Mouse (Mus musculus) forebrain, embryonic 10.5 days (tissue): ENCODE data around the gene Gjc2. TPM values are rescaled to one million over a fixed set of nuclear protein-coding genes. Genes with fewer than 3 reads are reported as not detected.
"Not testable (repeated sequence)": the region's sequence is repeated elsewhere in the genome, so short reads cannot be mapped to it uniquely, and the experiment has no call there.

Experiments used
- DNase-seq: peaks from one replicate; pipeline ENCODE4 v3.0.0-alpha.2; 2017; ENCODE audit warnings: low spot score; ENCODE audit errors: extremely low spot score
- H3K27ac ChIP-seq: fragments of 300-500 bp; sonication (generic); 2 replicates; pipeline ENCODE4 v1.5.1; 2016; ENCODE audit warnings: mild to moderate bottlenecking
- H3K27me3 ChIP-seq: fragments of 300-500 bp; sonication (generic); 2 replicates; pipeline ENCODE4 v1.6.1; 2016; ENCODE audit warnings: mild to moderate bottlenecking; ENCODE audit not compliant: poor library complexity, severe bottlenecking
- H3K36me3 ChIP-seq: fragments of 300-500 bp; sonication (generic); replicated peaks from 2 replicates; pipeline ENCODE4 v1.6.1; 2016; ENCODE audit warnings: mild to moderate bottlenecking, moderate library complexity
- H3K4me1 ChIP-seq: fragments of 300-500 bp; sonication (generic); 2 replicates; pipeline ENCODE4 v1.6.1; 2016
- H3K4me3 ChIP-seq: fragments of 300-500 bp; sonication (generic); 2 replicates; pipeline ENCODE4 v1.5.1; 2016; ENCODE audit warnings: mild to moderate bottlenecking, moderate library complexity
- H3K9me3 ChIP-seq: fragments of 300-500 bp; sonication (generic); 2 replicates; pipeline ENCODE4 v1.6.1; 2016; ENCODE audit warnings: mild to moderate bottlenecking, moderate library complexity
- WGBS: fragments of 180-500 bp; shearing (Covaris S2); methylation state at CpG from one replicate; pipeline ENCODE4 v1.1.7; 2016; 5-methylcytosine and 5-hydroxymethylcytosine counted together
- polyA plus RNA-seq: library from polyadenylated mRNA; unstranded; fragments of >200 nt; fragmentation: Nextera tagmentation; extraction: Ambion mirVana; gene quantifications from 2 replicates; pipeline ENCODE4 v1.2.1, GENCODE M21; 2016

Gjc2 gene
- polyA plus RNA-seq, 1 experiment from 2014 or later, result not detected

DNA sequence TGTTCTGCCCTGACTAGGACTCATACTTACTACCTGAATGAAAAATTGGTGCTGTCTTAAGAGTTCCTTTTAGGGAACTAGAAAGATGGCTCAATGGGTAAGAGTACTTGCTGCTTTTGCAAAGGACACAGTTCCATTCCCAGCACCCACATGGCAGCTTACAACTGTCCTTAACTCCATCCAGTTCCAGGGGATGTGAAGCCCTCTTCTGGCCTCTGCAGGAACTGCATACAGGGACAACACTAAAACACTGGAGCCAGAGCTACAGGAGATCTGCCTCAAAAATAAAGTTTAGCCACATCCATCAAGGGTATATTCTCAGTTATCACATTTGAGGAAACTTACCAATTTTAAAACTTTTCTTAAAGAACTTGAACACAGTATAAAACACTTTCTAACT lies 36.1 kb upstream of the Gjc2 start:
- H3K36me3 ChIP-seq, result peaks cover 96% of the 10 kb centered on the region
- H3K27me3 ChIP-seq, result no peaks in the 10 kb centered on the region
- no peak overlapping the region for H3K4me3 ChIP-seq
- H3K4me1 ChIP-seq, result 0 out of 2 replicates have a peak, but pooled peaks cover 13% of the 10 kb centered on the region
- H3K27ac ChIP-seq, result no peak overlapping the region
- no peaks in the 10 kb centered on the region for H3K9me3 ChIP-seq
- no peak for DNase-seq

DNA sequence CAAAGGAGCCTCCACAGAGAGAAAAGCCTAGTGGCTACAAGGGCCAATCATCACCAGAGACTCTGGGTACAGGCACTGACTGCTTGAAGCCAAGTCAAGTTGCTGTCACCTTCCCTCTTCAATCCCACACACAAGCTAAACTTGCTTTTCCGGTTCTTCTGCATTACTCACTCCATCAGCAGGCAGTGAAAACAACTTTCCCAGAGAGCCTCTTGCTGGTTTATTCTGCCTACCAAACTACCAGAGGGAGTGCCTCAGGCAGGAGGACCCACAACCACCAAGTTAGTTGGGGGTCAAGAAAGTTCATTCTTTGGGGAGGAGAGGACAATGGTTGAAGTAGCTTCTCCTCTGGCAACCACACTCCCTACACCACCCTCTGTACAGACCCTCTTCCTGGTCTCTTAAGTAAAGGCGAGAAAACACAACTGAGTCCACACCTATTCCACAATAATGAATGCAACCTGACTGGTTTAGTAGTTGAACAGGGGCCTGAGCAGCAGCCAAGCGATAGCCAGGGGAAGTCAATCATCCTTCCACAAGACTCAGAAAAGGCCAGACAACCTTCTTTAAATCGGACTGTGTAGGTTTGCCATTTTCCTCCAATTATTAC lies 35.5 kb upstream of the Gjc2 start:
- 0 out of 2 replicates have a peak, but pooled peaks cover 8% of the 10 kb centered on the region for H3K4me1 ChIP-seq
- peaks cover 96% of the 10 kb centered on the region for H3K36me3 ChIP-seq
- no peak for DNase-seq
- H3K4me3 ChIP-seq, result no peak overlapping the region
- H3K27ac ChIP-seq, result no peak overlapping the region
- H3K27me3 ChIP-seq, result no peaks in the 10 kb centered on the region
- 85% methylated on average over 4 of the region's 4 CpGs for WGBS
- no peaks in the 10 kb centered on the region for H3K9me3 ChIP-seq

DNA sequence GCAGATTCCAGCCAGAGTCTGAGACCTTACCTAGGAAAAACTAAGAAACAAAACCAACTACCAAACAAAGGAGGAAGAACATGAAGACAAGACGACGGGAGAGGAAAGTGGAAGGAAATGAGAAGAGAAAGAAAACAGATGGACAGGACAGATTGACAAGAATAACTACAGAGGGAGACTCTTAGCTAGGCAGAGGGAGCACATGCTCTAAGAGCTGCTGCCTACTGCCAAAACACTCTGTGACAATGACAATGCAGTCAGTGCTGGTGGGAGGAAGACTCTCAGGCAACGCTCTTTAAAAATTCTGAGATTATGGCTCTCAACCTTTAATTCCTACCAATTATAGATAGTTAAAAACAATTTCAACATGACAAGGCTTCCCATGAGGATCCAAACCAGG lies 33.9 kb upstream of the Gjc2 start:
- no peak for DNase-seq
- 91% methylated on average over 3 of the region's 3 CpGs for WGBS
- Histone ChIP-seq H3K27ac (no peak overlapping the region), H3K27me3 (no peaks in the 10 kb centered on the region), H3K4me3 (no peak overlapping the region), H3K4me1 (0 out of 2 replicates have a peak, but pooled peaks cover 8% of the 10 kb centered on the region), H3K36me3 (peaks cover 97% of the 10 kb centered on the region), H3K9me3 (no peaks in the 10 kb centered on the region)

DNA sequence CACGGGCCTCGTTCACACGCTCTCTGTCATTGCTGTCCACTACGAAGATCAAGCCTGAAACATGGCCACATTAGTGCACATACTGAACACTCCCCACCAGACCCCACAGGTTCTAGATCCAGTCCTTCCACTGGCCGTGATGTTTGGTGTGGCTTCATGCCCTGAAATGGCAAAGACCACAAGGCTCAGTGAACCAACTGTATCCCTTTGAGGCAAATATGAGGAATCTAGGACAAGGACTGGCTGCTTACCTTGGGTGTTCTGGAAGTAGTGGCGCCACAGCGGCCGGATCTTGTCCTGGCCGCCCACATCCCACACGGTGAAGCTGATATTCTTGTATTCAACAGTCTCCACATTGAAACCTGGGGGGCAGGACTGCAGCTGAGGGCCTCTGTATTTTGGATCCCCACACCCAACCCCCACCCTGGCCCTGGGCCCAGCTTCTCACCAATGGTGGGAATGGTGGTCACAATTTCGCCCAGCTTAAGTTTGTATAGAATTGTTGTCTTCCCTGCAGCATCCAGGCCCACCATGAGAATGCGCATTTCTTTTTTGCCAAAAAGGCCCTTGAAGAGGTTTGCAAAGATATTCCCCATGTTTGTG lies 30.0 kb upstream of the Gjc2 start:
- WGBS, result 93% methylated on average over 12 of the region's 12 CpGs
- peaks cover 29% of the 10 kb centered on the region for H3K4me1 ChIP-seq
- no peak overlapping the region for H3K27ac ChIP-seq
- H3K4me3 ChIP-seq, result no peak overlapping the region
- DNase-seq, result no peak
- peaks cover 90% of the 10 kb centered on the region for H3K36me3 ChIP-seq
- no peaks in the 10 kb centered on the region for H3K27me3 ChIP-seq
- H3K9me3 ChIP-seq, result no peaks in the 10 kb centered on the region

DNA sequence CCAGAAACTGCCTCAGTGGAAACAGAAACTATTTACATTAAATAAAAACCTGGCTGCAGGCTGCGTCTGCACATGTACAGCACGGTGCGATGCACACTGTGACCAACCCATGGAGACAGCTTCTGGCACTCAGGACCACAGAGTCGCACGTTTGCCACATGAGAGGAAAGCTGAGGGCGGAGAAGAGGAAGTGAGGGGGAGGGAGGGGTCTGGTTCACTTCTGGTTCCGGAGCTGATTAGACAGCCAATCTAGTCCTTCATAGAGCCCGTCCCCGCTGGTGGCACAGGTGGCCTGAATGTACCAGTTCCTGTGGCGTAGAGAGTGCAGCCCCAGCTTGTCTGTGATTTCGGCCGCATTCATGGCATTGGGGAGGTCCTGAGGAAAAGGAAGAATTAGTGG lies 29.3 kb upstream of the Gjc2 start:
- peaks cover 84% of the 10 kb centered on the region for H3K36me3 ChIP-seq
- DNase-seq, H3K4me3 ChIP-seq, H3K27me3 ChIP-seq, H3K27ac ChIP-seq, H3K9me3 ChIP-seq: not testable (repeated sequence)
- 88% methylated on average over 12 of the region's 12 CpGs for WGBS
- H3K4me1 ChIP-seq, result peaks cover 31% of the 10 kb centered on the region

DNA sequence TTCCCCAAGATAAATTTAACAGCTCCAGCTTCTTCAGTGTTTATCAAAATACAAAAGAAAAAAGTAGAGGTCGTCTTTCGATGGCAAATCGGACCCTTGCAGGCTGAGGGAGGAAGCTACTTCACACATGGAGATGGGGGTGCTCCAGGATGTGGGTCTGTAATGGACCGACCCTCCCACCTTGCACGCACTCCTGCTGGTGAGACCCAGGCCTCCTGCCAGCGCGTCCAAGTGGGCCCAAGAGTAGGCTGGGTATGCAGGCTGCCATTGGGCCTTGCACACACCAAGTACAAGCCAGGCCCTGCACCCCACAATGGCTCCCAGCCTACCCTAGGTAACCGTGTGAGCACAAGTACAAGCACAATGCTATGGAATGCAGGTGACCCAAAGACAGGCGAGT lies 28.5 kb upstream of the Gjc2 start:
- DNase-seq, H3K27me3 ChIP-seq, H3K4me3 ChIP-seq, H3K27ac ChIP-seq, H3K9me3 ChIP-seq: not testable (repeated sequence)
- peaks cover 82% of the 10 kb centered on the region for H3K36me3 ChIP-seq
- peaks cover 31% of the 10 kb centered on the region for H3K4me1 ChIP-seq
- 91% methylated on average over 9 of the region's 9 CpGs for WGBS

DNA sequence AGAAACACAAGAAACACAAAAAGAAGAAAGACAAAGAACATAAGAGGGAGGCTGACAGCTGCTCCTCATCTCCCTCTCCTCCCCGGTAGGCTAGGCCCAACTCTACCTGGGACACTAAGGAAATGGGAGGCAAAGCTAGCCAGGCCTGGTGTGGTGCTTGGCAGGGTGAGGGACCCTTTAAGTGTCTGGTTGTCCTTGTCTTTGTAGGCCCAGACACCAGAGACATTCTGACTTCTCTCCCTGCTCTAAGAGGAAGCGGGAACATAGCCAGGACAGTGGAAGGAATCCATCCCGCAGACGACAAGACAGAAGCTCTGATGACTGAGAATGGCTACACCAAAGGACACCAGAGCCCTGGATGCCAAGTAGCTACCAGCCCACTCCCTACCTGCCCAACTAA lies 27.0 kb upstream of the Gjc2 start:
- H3K9me3 ChIP-seq, result no peaks in the 10 kb centered on the region
- DNase-seq, result no peak
- no peak overlapping the region for H3K27ac ChIP-seq
- 91% methylated on average over 4 of the region's 4 CpGs for WGBS
- H3K4me3 ChIP-seq, result no peak overlapping the region
- H3K4me1 ChIP-seq, result peaks cover 31% of the 10 kb centered on the region
- peaks cover 82% of the 10 kb centered on the region for H3K36me3 ChIP-seq
- H3K27me3 ChIP-seq, result no peaks in the 10 kb centered on the region

DNA sequence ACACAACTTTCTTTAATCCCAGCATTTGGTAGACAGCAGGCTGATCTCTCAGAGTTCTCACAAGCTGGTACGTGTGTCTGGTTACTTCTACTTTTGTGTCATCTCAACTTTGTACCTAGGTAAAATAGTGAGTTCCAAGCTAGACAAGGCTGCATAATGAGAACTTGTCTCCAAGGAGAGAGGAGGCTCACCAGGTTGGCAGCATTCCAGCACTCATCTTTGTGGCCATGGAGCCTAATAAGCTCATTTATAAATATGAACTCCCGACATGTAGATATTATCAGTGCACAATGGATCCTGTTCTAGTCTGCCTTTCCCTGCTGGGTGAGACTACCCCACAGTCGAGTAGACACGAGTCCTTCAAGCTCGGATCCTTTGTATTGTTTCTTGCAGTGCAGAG lies 26.6 kb upstream of the Gjc2 start:
- no peak for DNase-seq
- Histone ChIP-seq H3K9me3 (no peaks in the 10 kb centered on the region), H3K36me3 (peaks cover 82% of the 10 kb centered on the region), H3K4me1 (peaks cover 31% of the 10 kb centered on the region), H3K27ac (no peak overlapping the region), H3K4me3 (peak overlapping the region; percentile 92), H3K27me3 (no peaks in the 10 kb centered on the region)
- 83% methylated on average over 5 of the region's 5 CpGs for WGBS

DNA sequence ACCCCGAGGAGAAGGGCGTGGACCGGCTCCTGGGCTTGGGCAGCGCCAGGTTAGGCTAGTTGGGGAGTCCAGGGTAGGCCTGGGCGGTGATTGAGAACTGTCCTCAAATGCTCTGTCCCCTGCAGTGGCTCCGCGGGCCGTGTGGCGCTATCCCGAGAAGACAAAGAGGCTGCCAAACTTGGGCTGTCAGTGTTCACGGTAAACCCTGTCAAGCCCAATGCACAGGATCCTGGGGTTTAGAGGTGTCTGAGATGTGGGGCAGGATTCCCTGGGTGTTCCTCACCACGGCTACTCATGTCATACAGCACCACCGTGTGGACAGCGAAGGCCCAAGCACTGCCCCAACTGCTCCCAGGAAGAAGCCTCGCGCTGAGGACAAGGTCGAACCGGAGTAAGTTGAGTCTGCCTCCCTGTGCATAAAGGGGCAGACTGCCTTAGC lies 26.0 kb upstream of the Gjc2 start:
- H3K27ac ChIP-seq, result peak overlapping the region; percentile 95
- H3K4me3 ChIP-seq, result peak overlapping the region; percentile 92
- peaks cover 82% of the 10 kb centered on the region for H3K36me3 ChIP-seq
- WGBS, result 16% methylated on average over 18 of the region's 18 CpGs
- H3K27me3 ChIP-seq, result no peaks in the 10 kb centered on the region
- no peaks in the 10 kb centered on the region for H3K9me3 ChIP-seq
- DNase-seq, result peak; percentile 68
- peaks cover 31% of the 10 kb centered on the region for H3K4me1 ChIP-seq

DNA sequence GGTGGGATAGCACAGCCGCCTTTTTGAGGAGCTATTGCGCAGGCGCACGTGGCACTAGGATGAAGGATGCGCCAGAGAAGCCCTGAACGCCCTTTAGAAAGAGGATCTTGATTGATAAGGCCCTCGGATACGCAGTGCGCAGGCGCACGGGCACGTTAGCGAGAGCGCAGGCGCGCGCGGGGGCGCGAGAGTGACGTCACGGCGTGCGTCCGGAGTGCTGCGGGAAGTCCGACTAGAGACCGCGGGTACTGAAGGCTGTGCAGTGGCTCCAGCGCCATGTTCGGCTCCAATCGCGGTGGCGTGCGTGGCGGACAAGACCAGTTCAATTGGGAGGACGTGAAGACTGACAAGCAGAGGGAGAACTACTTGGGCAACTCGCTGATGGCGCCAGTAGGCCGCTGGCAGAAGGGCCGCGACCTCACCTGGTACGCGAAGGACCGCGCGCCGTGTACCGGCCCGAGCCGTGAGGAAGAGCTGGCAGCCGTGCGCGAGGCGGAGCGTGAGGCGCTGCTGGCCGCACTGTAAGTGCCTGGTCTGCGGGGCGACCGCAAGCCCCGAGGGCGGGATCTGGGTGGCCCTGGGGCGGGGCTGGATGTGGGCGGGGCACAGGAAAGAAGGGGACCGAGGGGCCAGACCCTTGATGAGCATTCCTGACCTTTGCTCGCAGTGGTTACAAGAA lies 25.3 kb upstream of the Gjc2 start, which contains the start of gene 2310033P09Rik:
Gene 2310033P09Rik, plus strand, starts transcription at position 169 of the 679 bp plus-strand sequence.
- peaks cover 31% of the 10 kb centered on the region for H3K4me1 ChIP-seq
- peak within 1 kb of the TSS; percentile 95 for H3K27ac ChIP-seq
- under 1% methylated on average over 67 of the region's 67 CpGs for WGBS
- H3K9me3 ChIP-seq, result no peaks in the 10 kb centered on the region
- peak; percentile 91 for DNase-seq
- peak within 1 kb of the TSS; percentile 92 for H3K4me3 ChIP-seq
- H3K36me3 ChIP-seq, result peaks cover 76% of the 10 kb centered on the region
- H3K27me3 ChIP-seq, result no peaks in the 10 kb centered on the region

DNA sequence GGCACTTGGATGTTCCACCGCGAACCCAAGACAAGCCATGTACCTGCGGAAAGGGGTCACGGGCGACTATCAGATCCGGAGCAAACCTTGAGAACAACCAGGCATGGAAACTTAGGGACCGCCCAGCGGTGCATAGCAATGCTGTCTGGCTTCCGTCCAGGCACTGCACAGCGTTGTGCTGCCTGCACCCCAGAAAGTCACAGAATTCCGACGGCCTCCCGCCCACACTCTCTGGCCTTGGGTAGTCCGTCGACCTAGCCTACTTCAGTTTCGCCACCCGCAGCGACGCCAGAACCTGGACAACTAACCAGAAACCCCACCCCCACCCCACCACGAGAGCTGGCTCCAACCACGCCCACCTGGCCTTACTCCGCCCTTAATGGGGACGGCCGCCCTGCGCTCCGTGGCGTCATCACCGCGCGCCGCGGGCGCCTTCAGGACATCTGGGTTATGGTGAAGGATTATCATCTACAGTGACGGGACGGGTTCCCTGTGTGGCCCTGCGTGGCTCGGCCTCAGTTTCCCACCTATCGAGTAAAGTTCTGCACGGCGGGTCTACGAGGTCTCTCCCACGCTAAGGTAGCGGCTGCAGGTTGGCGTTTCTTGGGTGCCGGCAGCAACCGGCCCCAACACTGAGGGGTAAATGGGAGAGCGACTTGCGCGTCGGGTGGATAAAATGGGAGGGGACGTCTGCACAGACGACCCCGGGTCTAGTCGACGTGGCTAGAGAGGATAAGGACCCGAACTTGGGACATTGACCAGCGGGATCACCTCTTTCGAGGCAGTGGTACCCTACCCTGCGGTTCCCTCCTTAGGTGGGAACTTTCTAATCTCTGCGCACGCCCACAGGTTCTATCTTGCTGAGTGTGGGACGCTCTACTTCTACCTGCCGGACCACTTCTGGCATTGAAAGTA lies 19.3 kb upstream of the Gjc2 start, which contains the start of gene Mrpl55:
Gene Mrpl55, plus strand, starts transcription at position 406 of the 915 bp plus-strand sequence.
- H3K27ac ChIP-seq, result peak within 1 kb of the TSS; percentile 88

DNA sequence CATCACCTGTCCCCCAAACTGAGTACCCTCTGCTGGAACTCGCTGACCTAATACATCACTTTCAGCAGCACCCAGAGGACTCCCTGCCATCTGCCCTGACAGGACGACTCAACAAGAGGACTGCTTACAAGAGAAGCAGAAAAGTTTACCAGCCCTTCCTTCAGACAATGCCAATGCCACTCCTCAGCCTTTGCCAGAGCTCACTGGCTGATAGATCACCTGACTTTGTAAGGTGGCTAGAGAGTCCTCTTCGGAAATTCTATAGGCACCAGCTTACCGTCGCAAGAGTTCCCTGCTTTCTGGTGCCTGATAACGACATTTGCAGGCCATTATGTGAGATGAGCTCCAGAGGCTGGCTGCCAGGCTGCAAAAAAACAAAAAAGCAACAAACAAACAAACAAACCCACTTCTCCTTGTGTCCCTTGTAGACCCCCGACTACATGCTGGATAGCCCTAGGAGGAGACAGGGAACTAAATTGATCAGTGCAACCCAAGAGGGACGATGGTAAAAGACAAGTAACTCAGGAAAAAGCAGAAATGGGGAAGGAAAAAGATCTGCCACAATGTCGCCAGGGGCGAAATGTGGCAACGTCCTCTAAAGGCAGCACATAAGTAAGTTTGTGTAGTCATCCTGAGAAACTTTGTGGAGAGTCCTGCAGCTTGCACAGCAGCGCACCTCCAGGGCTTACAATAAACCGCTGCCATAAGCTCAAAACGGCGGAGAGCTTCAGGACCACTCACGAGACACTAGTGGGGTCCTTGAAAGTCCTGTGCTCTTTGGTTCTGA lies 18.4 kb upstream of the Gjc2 start:
- H3K36me3 ChIP-seq, result peaks cover 41% of the 10 kb centered on the region
- H3K27me3 ChIP-seq, result no peaks in the 10 kb centered on the region
- peak overlapping the region; percentile 88 for H3K27ac ChIP-seq
- no peak for DNase-seq
- H3K9me3 ChIP-seq, result no peaks in the 10 kb centered on the region
- peak overlapping the region; percentile 95 for H3K4me3 ChIP-seq
- peaks cover 19% of the 10 kb centered on the region for H3K4me1 ChIP-seq
- WGBS, result 42% methylated on average over 16 of the region's 16 CpGs

More for the DNA sequence above, 19.3 kb upstream of the Gjc2 start, which contains the start of gene Mrpl55:
- Histone ChIP-seq H3K9me3 (no peaks in the 10 kb centered on the region), H3K27me3 (no peaks in the 10 kb centered on the region), H3K4me3 (peak within 1 kb of the TSS; percentile 95), H3K4me1 (peaks cover 19% of the 10 kb centered on the region), H3K36me3 (peaks cover 49% of the 10 kb centered on the region)
- peak; percentile 94 for DNase-seq
- under 1% methylated on average over 63 of the region's 63 CpGs for WGBS
